Mouse (Mus musculus) neural tube, embryonic 14.5 days (tissue): ENCODE results near the gene Lctl. TPM values are rescaled to one million over a fixed set of nuclear protein-coding genes. Genes with fewer than 3 reads are reported as not detected.
"Not testable (repeated sequence)": the region's sequence is repeated elsewhere in the genome, so short reads cannot be mapped to it uniquely, and the experiment has no call there.

Source experiments
- ATAC-seq: fragments of 200-750 bp; cut with Nextera tagmentation; 2 replicates; pipeline ENCODE4 v1.8.0; 2017; ENCODE audit warnings: low read depth, mild to moderate bottlenecking, moderate TSS enrichment, moderate library complexity
- H3K27ac ChIP-seq: fragments of 300-500 bp; sonication (generic); 2 replicates; pipeline ENCODE4 v1.5.1; 2014; ENCODE audit warnings: low read depth, mild to moderate bottlenecking, control low read depth, low read length, moderate library complexity, mixed read lengths
- H3K27me3 ChIP-seq: fragments of 300-500 bp; sonication (generic); 2 replicates; pipeline ENCODE4 v1.6.1; 2014; ENCODE audit warnings: low read length; ENCODE audit not compliant: control insufficient read depth, insufficient read depth
- H3K36me3 ChIP-seq: fragments of 300-500 bp; sonication (generic); 2 replicates; pipeline ENCODE4 v1.6.1; 2014; ENCODE audit warnings: low read length, mixed read lengths; ENCODE audit not compliant: control insufficient read depth, insufficient read depth
- H3K4me1 ChIP-seq: fragments of 300-500 bp; sonication (generic); 2 replicates; pipeline ENCODE4 v1.6.1; 2014; ENCODE audit warnings: low read length; ENCODE audit not compliant: control insufficient read depth, insufficient read depth
- H3K4me2 ChIP-seq: fragments of 300-500 bp; sonication (generic); 2 replicates; pipeline ENCODE4 v1.6.1; 2014; ENCODE audit warnings: mild to moderate bottlenecking, low read depth, low read length, control low read depth
- H3K4me3 ChIP-seq: fragments of 300-500 bp; sonication (generic); 2 replicates; pipeline ENCODE4 v1.5.1; 2014; ENCODE audit warnings: low read depth, low read length, control low read depth, mixed read lengths
- H3K9ac ChIP-seq: fragments of 300-500 bp; sonication (generic); replicated peaks from 2 replicates; pipeline ENCODE4 v1.6.1; 2014; ENCODE audit warnings: low read depth, mild to moderate bottlenecking, control low read depth, low read length, mixed read lengths
- H3K9me3 ChIP-seq: fragments of 300-500 bp; sonication (generic); 2 replicates; pipeline ENCODE4 v1.6.1; 2016; ENCODE audit warnings: low read length; ENCODE audit not compliant: control insufficient read depth
- WGBS: fragments of 180-500 bp; shearing (Covaris S2); extraction: QIAGEN DNeasy Blood & Tissue Kit; methylation state at CpG from one replicate; pipeline ENCODE4 v1.1.7; 2014; 5-methylcytosine and 5-hydroxymethylcytosine counted together
- polyA plus RNA-seq: library from polyadenylated mRNA; unstranded; fragments of >200 nt; fragmentation: Nextera tagmentation; extraction: Ambion mirVana; gene quantifications from 2 replicates; pipeline ENCODE4 v1.2.1, GENCODE M21; 2014

The Lctl gene
- polyA plus RNA-seq, 1 experiment from 2014 or later = not detected

GRCm38 (mm10) chr9:64172816-64173665 is 56.1 kb downstream of the Lctl start, which contains the start of the genes Zwilch and Rpl4:
Gene Zwilch, minus strand, starts transcription at chr9:64173104.
Gene Rpl4, plus strand, starts transcription at chr9:64173375.
- WGBS = under 1% methylated on average over 42 of the region's 42 CpGs
- peak; percentile 87 for ATAC-seq

GRCm38 (mm10) chr9:64173666-64174220 is 56.8 kb downstream of the Lctl start:
- Histone ChIP-seq H3K27ac (peak overlapping the region; percentile 80), H3K4me1 (peaks cover 14% of the 10 kb centered on the region), H3K4me3 (peak overlapping the region; percentile 73), H3K9me3 (no peaks in the 10 kb centered on the region), H3K9ac (peak overlapping the region; percentile 59), H3K4me2 (peak overlapping the region; percentile 94), H3K36me3 (peaks cover 38% of the 10 kb centered on the region), H3K27me3 (no peaks in the 10 kb centered on the region)
- under 1% methylated on average over 16 of the region's 16 CpGs for WGBS
- ATAC-seq = no peak

More at GRCm38 (mm10) chr9:64172816-64173665, 56.1 kb downstream of the Lctl start, which contains the start of the genes Zwilch and Rpl4:
- H3K36me3 ChIP-seq = peaks cover 31% of the 10 kb centered on the region
- H3K9me3 ChIP-seq = no peaks in the 10 kb centered on the region
- H3K27ac ChIP-seq = peak within 1 kb of the TSS; percentile 80
- peak within 1 kb of the TSS; percentile 59 for H3K9ac ChIP-seq
- peaks cover 14% of the 10 kb centered on the region for H3K4me1 ChIP-seq
- peak within 1 kb of the TSS; percentile 94 for H3K4me2 ChIP-seq
- H3K4me3 ChIP-seq = peak within 1 kb of the TSS; percentile 73
- no peaks in the 10 kb centered on the region for H3K27me3 ChIP-seq

- Histone ChIP-seq H3K4me1 (peaks cover 14% of the 10 kb centered on the region), H3K36me3 (peaks cover 38% of the 10 kb centered on the region), H3K9me3 (no peaks in the 10 kb centered on the region), H3K27me3 (no peaks in the 10 kb centered on the region), H3K4me2 (peak overlapping the region; percentile 94), H3K9ac (peak overlapping the region; percentile 59; the same call in 1 of the 2 replicates), H3K4me3 (peak overlapping the region; percentile 73), H3K27ac (no peak overlapping the region)
- ATAC-seq = no peak
These were observed 57.4 kb downstream of the Lctl start for GRCm38 (mm10) chr9:64174341-64174740.

GRCm38 (mm10) chr9:64174766-64175165 is 57.8 kb downstream of the Lctl start:
- no peaks in the 10 kb centered on the region for H3K27me3 ChIP-seq
- H3K9me3 ChIP-seq = no peaks in the 10 kb centered on the region
- ATAC-seq = no peak
- H3K27ac ChIP-seq = no peak overlapping the region
- no peak overlapping the region for H3K9ac ChIP-seq
- H3K4me3 ChIP-seq = peak overlapping the region; percentile 73; the same call in 1 of the 2 replicates
- H3K4me1 ChIP-seq = peaks cover 17% of the 10 kb centered on the region
- peaks cover 38% of the 10 kb centered on the region for H3K36me3 ChIP-seq
- 71% methylated on average over 8 of the region's 8 CpGs for WGBS
- peak overlapping the region; percentile 94; the same call in 1 of the 2 replicates for H3K4me2 ChIP-seq

GRCm38 (mm10) chr9:64175378-64175777 is 58.4 kb downstream of the Lctl start:
- H3K27me3 ChIP-seq = no peaks in the 10 kb centered on the region
- peaks cover 38% of the 10 kb centered on the region for H3K36me3 ChIP-seq
- no peak overlapping the region for H3K9ac ChIP-seq
- 91% methylated on average over 11 of the region's 11 CpGs for WGBS
- no peak overlapping the region for H3K4me3 ChIP-seq
- no peak for ATAC-seq
- H3K9me3 ChIP-seq = no peaks in the 10 kb centered on the region
- H3K27ac ChIP-seq = no peak overlapping the region
- H3K4me1 ChIP-seq = peaks cover 23% of the 10 kb centered on the region
- no peak overlapping the region for H3K4me2 ChIP-seq

- Histone ChIP-seq H3K27me3 (no peaks in the 10 kb centered on the region), H3K27ac (peak overlapping the region; percentile 80; the same call in 1 of the 2 replicates), H3K4me1 (peaks cover 18% of the 10 kb centered on the region), H3K9me3 (no peaks in the 10 kb centered on the region), H3K36me3 (peaks cover 56% of the 10 kb centered on the region), H3K4me3 (peak overlapping the region; percentile 64), H3K4me2 (peak overlapping the region; percentile 66), H3K9ac (no peak overlapping the region; the same call in 1 of the 2 replicates)
- ATAC-seq = peak; percentile 68
- 41% methylated on average over 3 of the region's 3 CpGs for WGBS
These were observed 61.6 kb downstream of the Lctl start for GRCm38 (mm10) chr9:64178610-64178973.

GRCm38 (mm10) chr9:64178974-64179646 is 62.2 kb downstream of the Lctl start, which contains the start of gene Snapc5:
Gene Snapc5, plus strand, starts transcription at chr9:64179274.
- under 1% methylated on average over 35 of the region's 35 CpGs for WGBS
- Histone ChIP-seq H3K4me1 (peaks cover 16% of the 10 kb centered on the region), H3K27ac (peak within 1 kb of the TSS; percentile 80), H3K4me3 (peak within 1 kb of the TSS; percentile 64), H3K9ac (peak within 1 kb of the TSS; percentile 64), H3K36me3 (peaks cover 56% of the 10 kb centered on the region), H3K4me2 (peak within 1 kb of the TSS; percentile 66), H3K9me3 (no peaks in the 10 kb centered on the region), H3K27me3 (no peaks in the 10 kb centered on the region)
- peak; percentile 96 for ATAC-seq

GRCm38 (mm10) chr9:64183295-64183694 is 66.3 kb downstream of the Lctl start:
- peaks cover 23% of the 10 kb centered on the region for H3K36me3 ChIP-seq
- ATAC-seq, H3K4me1 ChIP-seq, H3K4me3 ChIP-seq, H3K27ac ChIP-seq, H3K27me3 ChIP-seq, H3K9me3 ChIP-seq, H3K4me2 ChIP-seq, H3K9ac ChIP-seq: not testable (repeated sequence)
- 90% methylated on average over 5 of the region's 5 CpGs for WGBS
